Mouse (Mus musculus) cerebellum, adult 2 months (tissue): ENCODE measurements at regions not wholly inside any gene's neighbourhood (a gene's known extent, or its start where the extent isn't known, plus 50 kb on each side); places are given as distances from the start of the nearest gene placed in this dataset.

Experiments used
- DNase-seq, 2 experiments: peaks; one replicate each; pipeline ENCODE4 v3.0.0; 2021
- H3K27ac ChIP-seq: fragments of 200-500 bp; 2 replicates; pipeline ENCODE4 v1.5.1; 2012; ENCODE audit warnings: low read length, control low read depth, inconsistent platforms; ENCODE audit not compliant: insufficient read depth
- H3K27me3 ChIP-seq: fragments of 200-500 bp; 2 replicates; pipeline ENCODE4 v1.6.1; 2012; ENCODE audit warnings: inconsistent platforms, mild to moderate bottlenecking, low read length, moderate library complexity; ENCODE audit not compliant: control insufficient read depth, insufficient read depth
- H3K4me1 ChIP-seq: fragments of 200-500 bp; 2 replicates; pipeline ENCODE4 v1.6.1; 2011; ENCODE audit warnings: low read length; ENCODE audit not compliant: control insufficient read depth, insufficient read depth
- H3K4me3 ChIP-seq: fragments of 200-500 bp; replicated peaks from 2 replicates; pipeline ENCODE3; 2011; ENCODE audit warnings: mild to moderate bottlenecking, low read depth, low read length, control low read depth; ENCODE audit not compliant: insufficient read depth
- CTCF ChIP-seq: fragments of 200-500 bp; IDR thresholded peaks from 2 replicates; pipeline ENCODE4 v1.5.1; 2011; ENCODE audit warnings: low read depth, mild to moderate bottlenecking, control low read depth, low read length, moderate library complexity, borderline replicate concordance; ENCODE audit not compliant: insufficient read depth
- POLR2A ChIP-seq: fragments of 200-500 bp; IDR thresholded peaks from 2 replicates; pipeline ENCODE4 v1.6.1; 2011; ENCODE audit warnings: low read length, control low read depth, borderline replicate concordance; ENCODE audit not compliant: insufficient read depth
- WGBS: fragments of 180-500 bp; shearing (Covaris S2); methylation state at CpG from one replicate; pipeline ENCODE4 v1.1.7; 2018; 5-methylcytosine and 5-hydroxymethylcytosine counted together

- TF ChIP-seq POLR2A (no peak), CTCF (no peak)
- 51% methylated on average over 6 of the region's 6 CpGs for WGBS
- Histone ChIP-seq H3K4me3 (no peak overlapping the region), H3K27me3 (no peaks in the 10 kb centered on the region), H3K27ac (no peak overlapping the region), H3K4me1 (no peaks in the 10 kb centered on the region)
- DNase-seq, result no peak
Measured at GRCm38 (mm10) chr16:39102151-39102550, 209.7 kb downstream of the Igsf11 start.

GRCm38 (mm10) chr16:39103360-39104095, 211.1 kb downstream of the Igsf11 start:
- Histone ChIP-seq H3K4me3 (no peak overlapping the region), H3K27me3 (no peaks in the 10 kb centered on the region), H3K27ac (no peak overlapping the region), H3K4me1 (no peaks in the 10 kb centered on the region)
- no peak for TF ChIP-seq POLR2A
- 42% methylated on average over 9 of the region's 9 CpGs for WGBS
- DNase-seq, result no peak

DNA sequence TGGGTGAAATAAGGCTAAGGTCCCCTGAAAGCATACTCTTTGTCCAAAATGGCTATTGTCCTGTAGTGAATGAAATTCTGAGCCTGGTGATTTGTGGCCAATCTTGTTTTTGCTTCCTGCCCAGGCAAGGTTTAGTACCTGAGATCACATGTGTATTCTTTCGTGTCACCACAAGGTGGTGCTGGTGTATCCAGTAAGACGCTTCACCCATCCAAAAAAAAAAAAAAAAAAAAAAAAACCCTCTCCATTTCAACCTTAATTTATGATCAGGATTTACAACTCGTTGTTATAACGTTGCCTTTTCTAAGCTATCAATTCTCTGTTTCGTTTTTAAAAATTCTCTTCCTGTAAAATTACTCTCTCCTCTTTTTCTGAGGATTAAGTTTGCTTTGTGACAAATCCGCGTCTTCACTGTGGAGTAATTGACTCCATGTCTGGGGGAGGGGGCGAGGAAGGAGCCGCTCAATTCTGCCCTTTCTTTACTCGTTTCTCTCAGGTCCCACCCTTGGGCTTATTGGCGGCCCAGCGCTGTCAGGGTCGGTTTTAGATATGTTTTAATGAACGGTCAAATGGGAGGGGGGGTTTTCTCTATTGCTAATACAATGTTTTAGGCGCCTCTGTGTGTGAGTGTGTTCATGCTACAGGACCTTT, 217.0 kb downstream of the Igsf11 start:
- TF ChIP-seq CTCF, result peak; percentile 38; the same call in 1 of the 2 replicates
- no peak for TF ChIP-seq POLR2A
- no peaks in the 10 kb centered on the region for H3K27me3 ChIP-seq
- 16% methylated on average over 15 of the region's 15 CpGs for WGBS
- peak; percentile 41 to 53 for DNase-seq
- H3K27ac ChIP-seq, result no peak overlapping the region
- no peaks in the 10 kb centered on the region for H3K4me1 ChIP-seq
- H3K4me3 ChIP-seq, result peak overlapping the region; percentile 49

GRCm38 (mm10) chr16:39110089-39110488, 217.6 kb downstream of the Igsf11 start:
- Histone ChIP-seq H3K4me3 (no peak overlapping the region), H3K27ac (no peak overlapping the region)

GRCm38 (mm10) chr16:39118059-39118458, 225.6 kb downstream of the Igsf11 start:
- no peak for TF ChIP-seq CTCF
- TF ChIP-seq POLR2A, result no peak
- WGBS, result 53% methylated on average over 3 of the region's 3 CpGs
- Histone ChIP-seq H3K27me3 (no peaks in the 10 kb centered on the region), H3K4me3 (no peak overlapping the region), H3K27ac (no peak overlapping the region), H3K4me1 (no peaks in the 10 kb centered on the region)
- DNase-seq, result peak in 1 of 2 experiments; percentile 28

More at GRCm38 (mm10) chr16:39110089-39110488, 217.6 kb downstream of the Igsf11 start:
- H3K27me3 ChIP-seq, result no peaks in the 10 kb centered on the region
- DNase-seq, result no peak
- TF ChIP-seq CTCF (no peak), POLR2A (no peak)
- H3K4me1 ChIP-seq, result no peaks in the 10 kb centered on the region
- WGBS, result 74% methylated on average over 5 of the region's 5 CpGs

GRCm38 (mm10) chr16:39119811-39120210, 227.3 kb downstream of the Igsf11 start:
- H3K4me3 ChIP-seq, result no peak overlapping the region
- no peak for DNase-seq

GRCm38 (mm10) chr16:39123445-39123952, 231.0 kb downstream of the Igsf11 start:
- Histone ChIP-seq H3K4me1 (peaks cover 3% of the 10 kb centered on the region; the same call in 1 of the 2 replicates), H3K4me3 (no peak overlapping the region), H3K27me3 (no peaks in the 10 kb centered on the region), H3K27ac (no peak overlapping the region)
- TF ChIP-seq CTCF (no peak), POLR2A (no peak)
- DNase-seq, result no peak
- 53% methylated on average over 8 of the region's 8 CpGs for WGBS

More at GRCm38 (mm10) chr16:39119811-39120210, 227.3 kb downstream of the Igsf11 start:
- TF ChIP-seq CTCF (no peak), POLR2A (no peak)
- Histone ChIP-seq H3K4me1 (peaks cover 3% of the 10 kb centered on the region; the same call in 1 of the 2 replicates), H3K27me3 (no peaks in the 10 kb centered on the region), H3K27ac (no peak overlapping the region)
- WGBS, result 86% methylated on average over 4 of the region's 4 CpGs

DNA sequence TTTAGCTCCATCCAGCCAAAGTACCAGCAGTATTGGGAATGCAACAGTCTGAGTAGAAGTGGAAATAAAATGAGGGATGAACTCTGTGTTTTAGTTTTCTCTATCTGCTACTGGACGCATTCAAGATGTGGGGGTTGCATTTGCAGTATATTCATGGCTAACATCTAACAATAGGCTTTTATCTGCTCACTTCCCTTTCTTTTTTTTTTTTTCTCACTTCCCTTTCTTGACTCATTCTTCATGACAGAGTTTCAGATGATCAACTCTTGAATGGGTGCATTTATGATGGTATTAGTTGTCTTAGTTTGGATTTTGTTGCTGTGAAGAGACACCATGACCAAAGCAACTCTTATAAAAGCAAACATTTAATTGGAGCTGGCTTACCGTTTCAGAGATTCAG, 240.0 kb downstream of the Igsf11 start:
- 70% methylated on average over 2 of the region's 2 CpGs for WGBS
- TF ChIP-seq POLR2A (no peak), CTCF (no peak)
- Histone ChIP-seq H3K4me1 (peaks cover 3% of the 10 kb centered on the region; the same call in 1 of the 2 replicates), H3K4me3 (no peak overlapping the region), H3K27ac (no peak overlapping the region), H3K27me3 (no peaks in the 10 kb centered on the region)
- DNase-seq, result no peak
